Mouse (Mus musculus) neutrophil, adult 5-6 weeks (primary cell): ENCODE results near the gene Dpysl5. TPM values are rescaled to one million over a fixed set of nuclear protein-coding genes. Genes with fewer than 3 reads are reported as not detected.

ENCODE experiments used
- ATAC-seq: fragments of 151-379, 151-347 bp; 2 replicates; pipeline ENCODE4 v1.8.0; 2017; ENCODE audit warnings: mild to moderate bottlenecking, moderate TSS enrichment; ENCODE audit not compliant: insufficient number of reproducible peaks, poor library complexity, low FRiP score, severe bottlenecking; ENCODE audit errors: extremely low read depth
- total RNA-seq: library from RNA; stranded (forward); fragments of 200-1000 nt; gene quantifications from 2 replicates; pipeline ENCODE4 v1.2.3, GENCODE M21; 2017

Dpysl5 gene
- total RNA-seq, 1 experiment from 2014 or later, result not detected

DNA sequence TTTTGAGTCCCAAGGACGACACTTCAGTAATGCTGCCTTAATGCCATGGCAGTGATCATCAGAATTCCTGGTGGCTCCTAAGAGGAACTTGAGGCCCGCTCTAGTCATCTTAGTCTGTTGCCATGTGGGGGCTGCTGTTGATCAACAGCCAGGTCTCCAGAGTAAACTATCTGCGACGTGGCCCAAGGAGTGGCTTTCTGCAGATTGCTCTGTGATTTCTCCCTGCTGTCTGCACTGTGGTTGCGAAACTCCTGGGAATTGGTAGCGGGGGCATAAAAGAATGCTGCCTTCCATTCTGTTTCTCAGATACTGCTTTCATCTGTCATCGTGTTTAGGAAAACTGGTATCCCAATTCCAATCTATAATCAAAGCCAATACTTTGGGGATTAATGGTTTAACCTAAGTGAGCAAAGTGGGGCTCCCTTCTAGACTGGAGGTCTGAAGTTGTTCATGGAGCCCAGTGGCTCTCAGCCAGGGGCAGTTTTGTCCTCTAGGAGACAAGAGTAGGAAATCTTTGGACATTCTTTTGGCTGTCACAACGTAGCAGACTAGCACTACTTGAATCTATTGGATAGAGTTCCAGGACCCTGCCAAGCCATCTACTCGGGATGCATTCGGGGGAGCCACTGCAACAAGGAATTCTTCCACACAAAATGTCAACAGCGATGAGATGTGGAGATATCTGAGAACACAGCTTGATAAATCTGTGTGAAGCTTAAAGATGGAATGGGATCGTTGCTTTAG, 91.5 kb downstream of the Dpysl5 start:
- ATAC-seq, result no peak

GRCm38 (mm10) chr5:30806106-30806505, 94.7 kb downstream of the Dpysl5 start:
- peak; percentile 86 for ATAC-seq

- ATAC-seq, result peak; percentile 79
These were observed 103.2 kb downstream of the Dpysl5 start, which contains the start of gene Mapre3 for GRCm38 (mm10) chr5:30814424-30815119. Gene Mapre3, plus strand, starts transcription at chr5:30814641.

GRCm38 (mm10) chr5:30815120-30815465, 103.7 kb downstream of the Dpysl5 start:
- no peak for ATAC-seq

DNA sequence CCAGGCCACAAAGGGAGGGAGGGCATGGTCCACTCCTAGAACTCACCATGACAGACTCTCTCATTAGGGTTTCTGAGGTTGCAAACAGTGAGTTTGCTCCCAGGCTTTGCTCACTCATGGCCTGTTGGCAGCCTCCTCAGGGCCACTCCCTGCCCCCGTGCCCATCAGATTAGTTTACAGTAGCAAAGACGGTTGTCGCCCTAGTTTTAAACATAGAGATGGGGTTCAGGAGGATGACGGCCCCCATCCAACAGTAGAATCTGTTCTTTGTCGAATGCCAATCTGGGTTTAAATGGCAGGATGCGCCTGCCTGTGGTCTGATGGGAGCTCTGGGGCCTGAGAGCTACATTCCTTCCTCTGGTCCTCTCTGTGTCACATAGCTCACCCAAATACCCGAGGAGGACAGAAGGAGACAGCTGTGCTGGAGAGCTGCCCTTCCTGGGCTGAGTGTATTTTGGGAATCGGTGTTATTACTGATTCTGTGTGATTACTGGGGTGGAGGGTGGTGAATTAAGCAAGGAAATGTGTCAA, 105.0 kb downstream of the Dpysl5 start:
- no peak for ATAC-seq

- ATAC-seq, result no peak
These were observed 107.5 kb downstream of the Dpysl5 start for GRCm38 (mm10) chr5:30818758-30819309.

- ATAC-seq, result no peak
These were observed 111.3 kb downstream of the Dpysl5 start for GRCm38 (mm10) chr5:30822689-30823088.

GRCm38 (mm10) chr5:30823091-30823490, 111.7 kb downstream of the Dpysl5 start:
- ATAC-seq, result no peak

DNA sequence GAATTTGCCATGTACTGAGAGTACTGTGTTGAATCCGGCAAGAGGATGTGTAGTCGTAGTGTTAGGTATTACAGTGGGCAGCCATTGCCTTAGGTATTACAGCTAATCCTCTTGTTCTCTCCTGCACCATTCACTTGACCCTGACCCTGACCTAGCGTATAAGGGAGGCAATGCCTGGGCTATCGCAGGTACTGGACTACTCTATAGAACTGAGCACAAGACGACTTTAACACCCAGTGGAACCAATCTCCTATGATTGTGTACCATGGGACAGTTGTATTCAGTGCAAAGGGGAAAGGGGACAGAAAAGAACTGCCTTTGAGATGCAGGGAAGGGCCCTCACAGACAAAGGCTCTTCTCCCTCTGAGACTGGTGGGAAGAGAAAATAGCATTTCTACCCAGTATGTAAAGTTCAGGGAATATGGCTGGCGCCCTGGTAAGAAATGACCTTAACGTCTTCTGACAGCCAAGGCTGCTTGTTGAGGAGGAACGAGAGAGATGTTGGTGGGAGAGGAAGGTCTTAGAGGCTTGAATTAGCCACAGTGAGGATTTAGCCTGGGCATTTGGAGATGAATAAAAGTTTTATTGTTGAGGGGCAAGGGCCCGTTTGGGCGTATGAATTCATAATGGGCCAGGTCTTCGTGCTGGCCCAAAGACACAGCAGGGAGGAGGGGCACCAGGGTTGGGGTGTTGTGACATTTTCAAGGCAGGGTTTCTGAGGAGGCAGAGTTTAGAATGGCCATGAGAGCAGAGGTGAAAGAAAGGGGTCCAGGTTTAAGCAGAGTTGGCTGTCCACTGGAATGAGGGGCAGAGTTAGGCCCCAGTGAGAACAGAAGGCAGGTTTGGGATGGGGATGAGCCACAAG, 113.0 kb downstream of the Dpysl5 start:
- ATAC-seq, result no peak

DNA sequence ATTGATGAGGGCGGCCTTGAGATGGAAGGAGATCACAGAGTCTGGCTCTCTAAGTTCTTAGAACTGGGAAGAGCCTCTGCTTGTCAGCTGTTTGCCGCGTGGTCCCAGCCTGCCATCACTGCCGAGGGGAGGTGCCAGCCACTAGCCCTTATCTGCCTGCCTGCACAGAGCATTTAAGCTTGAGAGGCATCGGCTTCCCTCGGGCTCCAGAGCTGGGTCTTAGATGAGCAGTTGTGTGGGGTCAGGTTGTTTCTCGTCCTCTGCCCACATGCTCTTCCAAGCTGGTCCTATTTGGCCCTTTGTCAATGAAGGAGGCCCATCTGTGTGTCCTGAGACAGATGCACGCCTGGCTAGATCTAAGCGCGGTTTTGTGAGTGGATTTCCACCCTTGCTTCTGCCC, 113.8 kb downstream of the Dpysl5 start:
- no peak for ATAC-seq

- no peak for ATAC-seq
These were observed 114.5 kb downstream of the Dpysl5 start for GRCm38 (mm10) chr5:30825821-30826220.

DNA sequence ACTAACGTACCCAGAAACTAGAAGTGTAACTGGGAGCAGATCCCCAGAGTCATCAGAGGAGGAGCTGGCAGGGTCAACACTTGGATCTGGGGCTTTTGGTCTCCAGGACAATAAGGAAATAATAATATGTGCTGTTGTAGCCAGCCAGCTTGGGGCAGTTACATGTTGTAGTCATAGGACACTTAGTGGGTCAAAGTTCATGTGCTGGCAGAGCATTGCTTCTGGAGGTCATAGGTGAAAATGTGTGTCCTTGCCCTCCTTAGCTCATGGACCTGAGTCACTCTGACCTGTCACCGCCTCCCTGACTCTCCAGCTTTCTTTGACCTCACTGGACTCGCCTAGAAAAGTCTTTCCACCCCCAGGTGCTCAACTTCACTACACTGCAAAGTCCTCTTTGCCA, 122.1 kb downstream of the Dpysl5 start:
- ATAC-seq, result no peak

GRCm38 (mm10) chr5:30839731-30840130, 128.4 kb downstream of the Dpysl5 start:
- ATAC-seq, result no peak

- no peak for ATAC-seq
These were observed 130.5 kb downstream of the Dpysl5 start for GRCm38 (mm10) chr5:30841896-30842295.

Other genes with a start within 250 kb of the Dpysl5 start
- gene Otof, start 249.6 kb upstream of the Dpysl5 start, total RNA-seq, result 0.12 TPM in 1 of 2 replicates, not detected in the other
- not detected in 2 replicates for gene 1700001C02Rik, start 245.5 kb upstream of the Dpysl5 start, total RNA-seq
- not detected in 2 replicates for gene Cib4, start 165.7 kb upstream of the Dpysl5 start, total RNA-seq
- gene Kcnk3, start 123.4 kb upstream of the Dpysl5 start, total RNA-seq, result not detected in 2 replicates
- gene Slc35f6, start 63.6 kb upstream of the Dpysl5 start, total RNA-seq, result 17.8 and 21.0 TPM in 2 replicates
- gene Cenpa, start 44.8 kb upstream of the Dpysl5 start, total RNA-seq, result 56.1 and 56.7 TPM in 2 replicates
- 1.7 and 3.0 TPM in 2 replicates for gene Mapre3, start 103.1 kb downstream of the Dpysl5 start, total RNA-seq
- gene Tmem214, start 156.4 kb downstream of the Dpysl5 start, total RNA-seq, result 21.4 and 22.2 TPM in 2 replicates
- gene Agbl5, start 177.1 kb downstream of the Dpysl5 start, total RNA-seq, result 12.3 and 14.7 TPM in 2 replicates
- gene Ost4, start 196.2 kb downstream of the Dpysl5 start, total RNA-seq, result 124 and 149 TPM in 2 replicates
- 2.1 and 2.2 TPM in 2 replicates for gene Emilin1, start 201.8 kb downstream of the Dpysl5 start, total RNA-seq
- gene Khk, start 209.9 kb downstream of the Dpysl5 start, total RNA-seq, result 25.7 and 28.2 TPM in 2 replicates
- 0.25 and 0.47 TPM in 2 replicates for gene Cgref1, start 234.0 kb downstream of the Dpysl5 start, total RNA-seq
- 299 and 306 TPM in 2 replicates for gene Preb, start 248.8 kb downstream of the Dpysl5 start, total RNA-seq